In the genomic region with DNA sequence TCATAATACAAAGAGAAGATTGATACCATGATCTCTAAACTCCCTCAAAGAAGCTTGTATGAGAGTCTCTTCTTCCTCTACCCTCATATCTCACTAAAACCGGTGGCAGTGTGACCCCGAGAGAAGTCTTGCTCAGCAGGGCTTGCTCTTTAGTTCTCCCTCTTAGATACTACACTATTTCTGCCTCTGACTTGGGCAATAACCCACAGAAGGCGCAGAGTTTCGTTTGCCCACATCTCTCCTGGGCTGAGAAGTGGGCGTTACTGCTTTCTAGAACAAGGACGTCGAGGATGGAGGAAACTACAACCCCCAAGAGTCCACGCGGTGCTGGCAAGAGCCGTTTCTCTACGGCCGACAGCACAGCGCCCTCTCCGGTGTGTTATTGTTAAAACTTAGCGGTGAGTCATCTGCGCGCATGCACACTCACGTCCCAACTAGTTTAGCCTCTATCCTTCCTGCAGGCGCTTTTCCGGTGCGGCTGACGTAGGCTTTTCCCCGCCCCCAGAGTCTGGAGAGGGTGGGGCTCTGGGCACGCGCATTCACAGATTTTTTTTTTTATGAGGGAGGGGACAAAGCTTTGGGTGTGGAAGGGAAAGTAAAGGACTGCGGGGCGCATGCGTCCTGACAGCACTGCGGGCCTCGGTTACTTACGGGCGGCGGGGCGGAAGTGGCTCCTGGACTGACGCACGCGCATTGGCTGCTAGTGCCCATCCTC, we compare ENCODE assay signal across 8 mouse cellular contexts. TPM values are rescaled to one million over a fixed set of nuclear protein-coding genes. Genes with fewer than 3 reads are reported as not detected.
DNase-seq lines count a peak whose midpoint lies in the region; ATAC-seq and TF ChIP-seq lines count a peak whose summit lies in the region.

No protein-coding gene starts in this region.

- DNase-seq in gastrocnemius, adult 8-10 months (ENCODE audit: low spot score in 2 of 2): peak; percentile 95 to 97
- DNase-seq in hindlimb bud, embryonic 11.5 days (ENCODE audit: extremely low spot score, low read depth, low spot score): peak; percentile 96
- peak; percentile 89 to 99 for DNase-seq in left cerebral cortex, adult 8-10 months (ENCODE audit: low spot score in 2 of 2)
- peak; percentile 99 for DNase-seq in right cerebral cortex, postnatal 10 days (ENCODE audit: low spot score in 2 of 2)
- DNase-seq in urinary bladder, postnatal 36 days (ENCODE audit: low spot score in 2 of 2): peak; percentile 95 to 98

- H3K4me1 ChIP-seq in cortical plate, adult 2 months (ENCODE audit: control insufficient read depth, insufficient read depth, low read length): 0 out of 2 replicates have a peak, but pooled peaks cover 2% of the 10 kb centered on the region
- peaks cover 9% of the 10 kb centered on the region for H3K4me1 ChIP-seq in megakaryocyte, embryonic 14.5 days

- no peak overlapping the region for H3K27ac ChIP-seq in cortical plate, adult 2 months (ENCODE audit: insufficient read depth, low read length)

- H3K4me3 ChIP-seq in cortical plate, adult 2 months (ENCODE audit: insufficient read depth, low read length): peak overlapping the region; percentile 94
- peak overlapping the region; percentile 92 for H3K4me3 ChIP-seq in megakaryocyte, embryonic 14.5 days (replicated peaks)

- no peak for TF ChIP-seq POLR2A in cortical plate, adult 2 months (IDR thresholded peaks at IDR 0.05; ENCODE audit: extremely low read depth, insufficient read depth, low read length)

- peak; percentile 89 for ATAC-seq in activated CD4-positive, CD25-positive, alpha-beta regulatory T cell, adult 4 months

- H3K36me3 ChIP-seq in megakaryocyte, embryonic 14.5 days (replicated peaks; ENCODE audit: low read length): peaks cover 8% of the 10 kb centered on the region

- peak; percentile 89 for TF ChIP-seq CTCF in cortical plate, adult 2 months (IDR thresholded peaks at IDR 0.05; ENCODE audit: extremely low read depth, insufficient read depth, low read length)

- H3K9me3 ChIP-seq in megakaryocyte, embryonic 14.5 days: peaks cover 8% of the 10 kb centered on the region

- H3K27me3 ChIP-seq in megakaryocyte, embryonic 14.5 days (replicated peaks): peaks cover 6% of the 10 kb centered on the region

RNA-seq across cellular contexts. Expression of gene Wdfy2, which starts 0.4 kb away (rescaled TPM):
- polyA plus RNA-seq in activated CD4-positive, CD25-positive, alpha-beta regulatory T cell, adult 4 months (2017; shearing (Covaris generic)): 1 to 10 TPM; 3.9 to 4.5 TPM
- 10.7 and 11.0 TPM in 2 replicates for polyA plus RNA-seq in cortical plate, adult 2 months (2012; rRNA removed)
- total RNA-seq in gastrocnemius, adult 8-10 months (2022): 1 to 10 TPM; 5.9 to 6.4 (median 6.1) TPM
- 10 to 100 TPM; 11.9 to 13.6 (median 13.3) TPM for total RNA-seq in left cerebral cortex, adult 8-10 months (2022)
- polyA plus RNA-seq in megakaryocyte, embryonic 14.5 days (2012; ENCODE audit: insufficient read depth, low replicate concordance): 0.49 and 0.56 TPM in 2 replicates
